In the genomic region with DNA sequence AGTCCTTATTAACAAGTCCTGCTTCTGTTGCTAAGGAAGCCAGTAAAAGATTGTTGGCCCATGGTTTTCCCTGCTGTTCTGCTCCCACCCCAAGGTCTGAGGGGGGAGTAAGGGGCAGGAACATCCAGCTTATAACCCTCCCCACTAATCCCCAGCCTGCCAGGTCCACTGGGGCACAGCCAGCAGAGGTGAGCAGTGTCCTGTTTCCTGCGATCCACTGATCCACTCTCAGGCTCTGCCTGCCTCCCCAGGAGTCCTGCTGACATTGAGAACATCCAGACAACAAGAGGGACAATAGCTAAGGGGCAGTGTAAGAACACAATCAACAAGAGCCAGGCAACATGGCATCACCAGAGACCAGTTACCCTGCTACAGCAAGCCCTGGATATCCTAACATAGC, we compare ENCODE assay signal across 10 mouse cellular contexts. TPM values are rescaled to one million over a fixed set of nuclear protein-coding genes. Genes with fewer than 3 reads are reported as not detected.
DNase-seq lines count a peak whose midpoint lies in the region; ATAC-seq and TF ChIP-seq lines count a peak whose summit lies in the region.
"Had no signal": no experiment of that assay in that cellular context is flagged by ENCODE, and none has a peak within 500 bp of the region (broad histone marks: within the 10 kb centered on the region; RNA-seq: fewer than 3 reads in every experiment).

No protein-coding gene starts in this region.

- DNase-seq in cerebellum, postnatal 10 days = peak; percentile 31 to 45
- no peak for DNase-seq in cerebellum, adult 11-12 months
- no peak for DNase-seq in kidney, postnatal 0 days (ENCODE audit: low spot score)
- DNase-seq in kidney, adult 11 months = no peak
- DNase-seq in embryonic facial prominence, embryonic 10.5 days (ENCODE audit: low spot score) = no peak
- DNase-seq in liver, postnatal 0 days = no peak
- DNase-seq in right cerebral cortex, postnatal 36 days (ENCODE audit: low spot score in 2 of 2) = no peak

- no peak for TF ChIP-seq CTCF in kidney, postnatal 0 days (IDR thresholded peaks at IDR 0.05; ENCODE audit: low read depth)
- no peak for TF ChIP-seq CTCF in liver, postnatal 0 days (IDR thresholded peaks at IDR 0.05; ENCODE audit: low read depth)

- TF ChIP-seq EP300 in liver, postnatal 0 days (IDR thresholded peaks at IDR 0.05; ENCODE audit: low read depth) = no peak

- no peak overlapping the region for H3K4me3 ChIP-seq in kidney, postnatal 0 days (replicated peaks; ENCODE audit: low read depth, low read length)
- H3K4me3 ChIP-seq in embryonic facial prominence, embryonic 10.5 days = no peak overlapping the region; the same call in 1 of the 2 replicates
- no peak overlapping the region for H3K4me3 ChIP-seq in liver, postnatal 0 days (ENCODE audit: low read depth, low read length)
- H3K4me3 ChIP-seq: liver, embryonic 15.5 days had no signal

- H3K9me3 ChIP-seq in kidney, postnatal 0 days (replicated peaks; ENCODE audit: low read length) = no peaks in the 10 kb centered on the region
- H3K9me3 ChIP-seq in embryonic facial prominence, embryonic 10.5 days = no peaks in the 10 kb centered on the region
- H3K9me3 ChIP-seq in liver, postnatal 0 days (ENCODE audit: low read length) = no peaks in the 10 kb centered on the region
- H3K9me3 ChIP-seq: embryonic facial prominence, embryonic 15.5 days; liver, embryonic 15.5 days had no signal

- H3K27ac ChIP-seq in kidney, postnatal 0 days = 0 out of 2 replicates have a peak overlapping the region, but pooled peaks have one; percentile 0
- H3K27ac ChIP-seq in embryonic facial prominence, embryonic 10.5 days (replicated peaks) = 0 out of 2 replicates have a peak overlapping the region, but pooled peaks have one; percentile 7
- no peak overlapping the region for H3K27ac ChIP-seq in liver, postnatal 0 days (ENCODE audit: low read depth)
- H3K27ac ChIP-seq: liver, embryonic 15.5 days had no signal

- no peak for ATAC-seq in kidney, postnatal 0 days (replicated peaks; ENCODE audit: low FRiP score, low read depth)
- ATAC-seq in liver, postnatal 0 days = no peak
- ATAC-seq in granulocyte monocyte progenitor cell, adult 5-6 weeks (replicated peaks; ENCODE audit: poor library complexity, severe bottlenecking) = no peak

- H3K27me3 ChIP-seq in kidney, postnatal 0 days (ENCODE audit: insufficient read depth, low read length) = no peaks in the 10 kb centered on the region
- H3K27me3 ChIP-seq in embryonic facial prominence, embryonic 10.5 days (replicated peaks; ENCODE audit: low read depth, poor library complexity, severe bottlenecking) = no peaks in the 10 kb centered on the region
- no peaks in the 10 kb centered on the region for H3K27me3 ChIP-seq in liver, postnatal 0 days (ENCODE audit: insufficient read depth, low read length)
- H3K27me3 ChIP-seq: embryonic facial prominence, embryonic 15.5 days; liver, embryonic 15.5 days had no signal

- H3K9ac ChIP-seq in kidney, postnatal 0 days (ENCODE audit: low read depth, low read length) = no peak overlapping the region
- no peak overlapping the region for H3K9ac ChIP-seq in liver, postnatal 0 days (replicated peaks)
- H3K9ac ChIP-seq: embryonic facial prominence, embryonic 15.5 days; liver, embryonic 15.5 days had no signal

- peaks cover 7% of the 10 kb centered on the region; the same call in 1 of the 2 replicates for H3K4me1 ChIP-seq in kidney, postnatal 0 days (replicated peaks; ENCODE audit: insufficient read depth, low read length)
- H3K4me1 ChIP-seq in embryonic facial prominence, embryonic 10.5 days = peaks cover 37% of the 10 kb centered on the region
- H3K4me1 ChIP-seq in liver, postnatal 0 days (ENCODE audit: insufficient read depth) = peaks cover 29% of the 10 kb centered on the region

- no peaks in the 10 kb centered on the region for H3K36me3 ChIP-seq in kidney, postnatal 0 days (ENCODE audit: insufficient read depth, low read length)
- H3K36me3 ChIP-seq in embryonic facial prominence, embryonic 10.5 days (replicated peaks) = peaks cover 21% of the 10 kb centered on the region
- no peaks in the 10 kb centered on the region for H3K36me3 ChIP-seq in liver, postnatal 0 days (replicated peaks; ENCODE audit: insufficient read depth, low read length)
- H3K36me3 ChIP-seq: embryonic facial prominence, embryonic 15.5 days; liver, embryonic 15.5 days had no signal

- 23% methylated on average over 1 of the region's 1 CpGs for WGBS in kidney, postnatal 0 days
- 36% methylated on average over 1 of the region's 1 CpGs for WGBS in embryonic facial prominence, embryonic 10.5 days
- 80% methylated on average over 1 of the region's 1 CpGs for WGBS in liver, postnatal 0 days (ENCODE audit: insufficient replicate concordance)

- H3K4me2 ChIP-seq in kidney, postnatal 0 days (ENCODE audit: low read length) = no peak overlapping the region
- 0 out of 2 replicates have a peak overlapping the region, but pooled peaks have one; percentile 1 for H3K4me2 ChIP-seq in liver, postnatal 0 days (ENCODE audit: low read depth, low read length)
- H3K4me2 ChIP-seq: liver, embryonic 15.5 days had no signal

RNA-seq across cellular contexts. Expression of gene Gna12, which starts 3.4 kb away (rescaled TPM):
- 28.1 and 48.8 TPM in 2 replicates for polyA plus RNA-seq in kidney, postnatal 0 days (2015; fragmentation: Nextera tagmentation; extraction: Ambion mirVana)
- polyA plus RNA-seq in embryonic facial prominence, embryonic 10.5 days (2016; fragmentation: Nextera tagmentation; extraction: Ambion mirVana) = 11.4 and 14.1 TPM in 2 replicates
- polyA plus RNA-seq in liver, postnatal 0 days (2015; fragmentation: Nextera tagmentation; extraction: Ambion mirVana) = 12.7 and 14.5 TPM in 2 replicates
- total RNA-seq in granulocyte monocyte progenitor cell, adult 5-6 weeks (2014; fragmentation: Nextera tagmentation) = 42.3 and 44.7 TPM in 2 replicates
- total RNA-seq in granulocyte monocyte progenitor cell, adult 5-6 weeks (2017) = 34.9 and 35.3 TPM in 2 replicates

Comparison
In these comparisons a context has a peak if more than half of its experiments do, and no peak if none do; other contexts are left out.
1. DNase-seq: peak in cerebellum, postnatal 10 days (2 of 2); none in cerebellum, adult 11-12 months (single experiment), kidney, postnatal 0 days (single experiment), kidney, adult 11 months (single experiment), embryonic facial prominence, embryonic 10.5 days (single experiment), liver, postnatal 0 days (single experiment) and right cerebral cortex, postnatal 36 days (0 of 2).